Mouse (Mus musculus) left cerebral cortex, adult 18-20 months (tissue): ENCODE data around the gene Adamts5. TPM values are rescaled to one million over a fixed set of nuclear protein-coding genes. Genes with fewer than 3 reads are reported as not detected.

ENCODE experiments used
- DNase-seq, 2 experiments: peaks; one replicate each; pipeline ENCODE4 v3.0.0; 2021 to 2022; ENCODE audit warnings: low spot score in 2 of 2, mixed read lengths in 1 of 2
- total RNA-seq, 2 experiments: library from RNA; stranded (reverse); gene quantifications; 2 replicates each; pipeline ENCODE4 v1.2.3; 2021

Adamts5 gene
- total RNA-seq, 2 experiments from 2014 or later, result 0.75 to 0.79 TPM

GRCm38 (mm10) chr16:85822330-85822916, 79.2 kb downstream of the Adamts5 start:
- DNase-seq, result no peak

- DNase-seq, result no peak
Observed at GRCm38 (mm10) chr16:85819808-85820458, 81.7 kb downstream of the Adamts5 start.

GRCm38 (mm10) chr16:85814116-85814515, 87.5 kb downstream of the Adamts5 start:
- no peak for DNase-seq

GRCm38 (mm10) chr16:85807626-85808025, 94.0 kb downstream of the Adamts5 start:
- DNase-seq, result peak; percentile 49 to 51

- peak; percentile 44 to 68 for DNase-seq
Observed at GRCm38 (mm10) chr16:85807072-85807471, 94.6 kb downstream of the Adamts5 start.

Other genes starting within 250 kb of the Adamts5 start
- gene Adamts1, start 98.7 kb downstream of the Adamts5 start, total RNA-seq, result 10 to 100 TPM in 1 of 2 experiments, 1 to 10 TPM in 1; 9.2 to 10.0 TPM